Mouse (Mus musculus): ENCODE results near the gene Tspyl2. TPM values are rescaled to one million over a fixed set of nuclear protein-coding genes. Genes with fewer than 3 reads are reported as not detected.

Gene Tspyl2
- total RNA-seq, 1 experiment from 2014 or later: 29.5 TPM

Other genes starting within 250 kb of the Tspyl2 start
- 26.5 and 27.9 TPM in 2 replicates for gene Iqsec2, start 198.2 kb downstream of the Tspyl2 start, total RNA-seq (2021)
- 61.0 and 64.9 TPM in 2 replicates for gene Kdm5c, start 109.4 kb downstream of the Tspyl2 start, total RNA-seq (2021)
- gene Kantr, start 14.9 kb downstream of the Tspyl2 start, total RNA-seq (2021): 7.8 and 8.1 TPM in 2 replicates
- gene Gpr173, start 26.3 kb upstream of the Tspyl2 start, total RNA-seq (2021): 2.7 and 3.1 TPM in 2 replicates
- not detected in 2 replicates for gene Cldn34a, start 220.9 kb upstream of the Tspyl2 start, total RNA-seq (2021)

Measured in adrenal gland, postnatal 14 days (tissue).